Mouse (Mus musculus): Measurements from ENCODE around the gene Brpf3. TPM values are rescaled to one million over a fixed set of nuclear protein-coding genes. Genes with fewer than 3 reads are reported as not detected.
A peak's percentile ranks its signal among the peaks of the same experiment; 100 is the strongest.

The Brpf3 gene
- polyA plus RNA-seq, 1 experiment from 2014 or later, result 44.4 TPM

DNA sequence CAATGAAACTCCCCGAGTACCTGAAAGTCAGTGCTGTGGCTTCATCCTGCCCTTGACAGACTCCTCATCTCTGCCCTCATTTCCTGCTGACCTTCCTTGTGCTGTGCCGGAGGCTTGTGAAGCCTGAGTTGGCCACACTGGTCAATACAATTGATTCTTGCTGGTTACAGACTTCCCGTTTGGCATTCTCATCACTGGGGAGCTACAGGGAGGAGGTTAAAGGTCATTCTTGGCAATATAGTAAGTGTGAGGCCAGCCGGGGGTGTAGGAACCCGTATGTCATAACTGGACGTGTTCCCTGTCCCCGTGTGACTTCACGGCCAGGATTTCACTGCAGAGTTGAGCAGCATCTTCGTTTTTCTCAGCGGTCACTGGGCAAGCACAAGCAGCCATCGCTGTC, 70.9 kb downstream of the Brpf3 start:
- 0 out of 2 replicates have a peak, but pooled peaks have one; percentile 39 for ATAC-seq
- 51% methylated on average over 11 of the region's 11 CpGs for WGBS
- no peak overlapping the region for H3K27ac ChIP-seq (ENCODE audit: low read depth, low read length)
- no peak overlapping the region for H3K4me3 ChIP-seq (ENCODE audit: low read depth, low read length)
- no peak overlapping the region for H3K9ac ChIP-seq (ENCODE audit: low read depth, low read length)
- H3K27me3 ChIP-seq (replicated peaks; ENCODE audit: control insufficient read depth, insufficient read depth, low read length), result no peaks in the 10 kb centered on the region
- no peak for TF ChIP-seq CTCF (IDR thresholded peaks at IDR 0.05; ENCODE audit: low read depth)
- no peak overlapping the region for H3K4me2 ChIP-seq (replicated peaks; ENCODE audit: low read depth)
- no peaks in the 10 kb centered on the region for H3K9me3 ChIP-seq (ENCODE audit: control insufficient read depth)
- no peaks in the 10 kb centered on the region; the same call in 1 of the 2 replicates for H3K4me1 ChIP-seq (replicated peaks; ENCODE audit: control insufficient read depth, insufficient read depth, low read length)
- no peaks in the 10 kb centered on the region for H3K36me3 ChIP-seq (ENCODE audit: control insufficient read depth, insufficient read depth)

GRCm38 (mm10) chr17:28872322-28872721, 71.4 kb downstream of the Brpf3 start:
- Histone ChIP-seq H3K27ac (ENCODE audit: low read depth, low read length) (no peak overlapping the region), H3K4me1 (replicated peaks; ENCODE audit: control insufficient read depth, insufficient read depth, low read length) (no peaks in the 10 kb centered on the region; the same call in 1 of the 2 replicates), H3K36me3 (ENCODE audit: control insufficient read depth, insufficient read depth) (no peaks in the 10 kb centered on the region), H3K9ac (ENCODE audit: low read depth, low read length) (no peak overlapping the region), H3K4me2 (replicated peaks; ENCODE audit: low read depth) (no peak overlapping the region), H3K27me3 (replicated peaks; ENCODE audit: control insufficient read depth, insufficient read depth, low read length) (no peaks in the 10 kb centered on the region), H3K4me3 (ENCODE audit: low read depth, low read length) (no peak overlapping the region), H3K9me3 (ENCODE audit: control insufficient read depth) (no peaks in the 10 kb centered on the region)
- WGBS, result 88% methylated on average over 7 of the region's 7 CpGs
- no peak for ATAC-seq
- TF ChIP-seq CTCF (IDR thresholded peaks at IDR 0.05; ENCODE audit: low read depth), result no peak

DNA sequence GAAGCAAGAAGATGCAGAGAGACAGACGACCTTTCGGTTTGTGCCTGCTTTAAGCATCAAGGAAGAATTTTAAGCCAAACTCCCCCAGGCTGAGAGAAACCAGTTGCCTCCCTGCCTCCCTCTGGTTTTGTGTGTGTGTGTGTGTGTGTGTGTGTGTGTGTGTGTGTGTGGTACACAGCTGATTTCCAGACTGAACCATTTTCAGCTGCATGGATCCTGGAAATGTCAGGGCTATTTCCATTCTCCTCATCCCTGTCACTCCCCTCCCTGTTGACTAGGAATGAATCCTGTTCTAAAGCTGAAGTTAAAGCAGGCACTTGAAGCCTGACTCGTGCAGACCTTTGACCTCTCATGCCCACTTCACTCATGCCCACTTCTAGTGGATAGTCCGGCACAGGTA, 73.3 kb downstream of the Brpf3 start:
- H3K4me3 ChIP-seq (ENCODE audit: low read depth, low read length), result no peak overlapping the region
- no peak overlapping the region for H3K4me2 ChIP-seq (replicated peaks; ENCODE audit: low read depth)
- no peak overlapping the region for H3K27ac ChIP-seq (ENCODE audit: low read depth, low read length)
- ATAC-seq, result no peak
- no peaks in the 10 kb centered on the region; the same call in 1 of the 2 replicates for H3K4me1 ChIP-seq (replicated peaks; ENCODE audit: control insufficient read depth, insufficient read depth, low read length)
- no peak overlapping the region for H3K9ac ChIP-seq (ENCODE audit: low read depth, low read length)
- no peaks in the 10 kb centered on the region for H3K9me3 ChIP-seq (ENCODE audit: control insufficient read depth)
- no peaks in the 10 kb centered on the region for H3K27me3 ChIP-seq (replicated peaks; ENCODE audit: control insufficient read depth, insufficient read depth, low read length)
- no peak for TF ChIP-seq CTCF (IDR thresholded peaks at IDR 0.05; ENCODE audit: low read depth)
- 77% methylated on average over 4 of the region's 4 CpGs for WGBS
- H3K36me3 ChIP-seq (ENCODE audit: control insufficient read depth, insufficient read depth), result no peaks in the 10 kb centered on the region

DNA sequence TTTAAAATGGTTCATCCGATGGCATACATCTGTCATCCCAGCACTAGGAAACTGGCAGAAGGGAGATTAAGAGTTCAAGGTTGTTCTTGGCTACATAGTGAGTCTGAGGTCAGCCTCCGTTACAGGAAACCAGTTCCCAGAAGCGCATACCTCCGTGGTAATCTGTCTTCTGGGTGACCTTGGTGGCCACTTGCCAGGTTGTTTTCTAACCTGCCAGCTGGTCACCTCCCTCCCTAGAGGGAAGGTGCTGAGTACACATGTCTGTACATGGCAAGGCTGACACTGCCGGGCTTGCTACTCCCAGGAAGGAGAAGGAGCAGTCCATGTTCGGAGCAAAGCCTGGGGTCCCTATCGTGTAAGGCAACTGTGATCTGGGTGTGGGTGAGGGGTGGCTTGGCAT, 73.9 kb downstream of the Brpf3 start:
- no peak for TF ChIP-seq CTCF (IDR thresholded peaks at IDR 0.05; ENCODE audit: low read depth)
- Histone ChIP-seq H3K4me1 (replicated peaks; ENCODE audit: control insufficient read depth, insufficient read depth, low read length) (no peaks in the 10 kb centered on the region; the same call in 1 of the 2 replicates), H3K4me3 (ENCODE audit: low read depth, low read length) (no peak overlapping the region), H3K9me3 (ENCODE audit: control insufficient read depth) (no peaks in the 10 kb centered on the region), H3K27me3 (replicated peaks; ENCODE audit: control insufficient read depth, insufficient read depth, low read length) (no peaks in the 10 kb centered on the region), H3K9ac (ENCODE audit: low read depth, low read length) (no peak overlapping the region), H3K27ac (ENCODE audit: low read depth, low read length) (no peak overlapping the region), H3K36me3 (ENCODE audit: control insufficient read depth, insufficient read depth) (no peaks in the 10 kb centered on the region), H3K4me2 (replicated peaks; ENCODE audit: low read depth) (no peak overlapping the region)
- ATAC-seq, result no peak
- WGBS, result 46% methylated on average over 7 of the region's 7 CpGs

DNA sequence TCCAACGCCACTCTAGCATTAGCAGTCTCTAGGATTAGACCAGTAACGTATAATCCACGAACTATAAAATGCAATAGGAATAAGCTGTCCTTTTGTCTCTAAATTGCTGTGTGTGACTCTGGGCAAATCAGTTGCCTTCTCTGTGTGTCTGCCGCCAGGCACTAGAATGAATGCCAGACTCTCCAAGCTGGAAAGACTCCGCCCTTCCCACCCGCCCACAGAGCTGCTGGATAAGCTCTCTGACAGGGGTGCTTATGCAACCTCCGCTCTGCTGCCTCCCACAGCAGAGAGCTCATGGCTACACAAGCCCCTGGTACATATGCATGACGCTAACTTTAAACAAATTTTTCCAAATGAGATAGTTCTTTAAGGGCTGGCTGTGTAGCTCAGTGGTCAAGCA, 74.4 kb downstream of the Brpf3 start:
- no peak overlapping the region for H3K27ac ChIP-seq (ENCODE audit: low read depth, low read length)
- no peak overlapping the region for H3K9ac ChIP-seq (ENCODE audit: low read depth, low read length)
- ATAC-seq, result no peak

DNA sequence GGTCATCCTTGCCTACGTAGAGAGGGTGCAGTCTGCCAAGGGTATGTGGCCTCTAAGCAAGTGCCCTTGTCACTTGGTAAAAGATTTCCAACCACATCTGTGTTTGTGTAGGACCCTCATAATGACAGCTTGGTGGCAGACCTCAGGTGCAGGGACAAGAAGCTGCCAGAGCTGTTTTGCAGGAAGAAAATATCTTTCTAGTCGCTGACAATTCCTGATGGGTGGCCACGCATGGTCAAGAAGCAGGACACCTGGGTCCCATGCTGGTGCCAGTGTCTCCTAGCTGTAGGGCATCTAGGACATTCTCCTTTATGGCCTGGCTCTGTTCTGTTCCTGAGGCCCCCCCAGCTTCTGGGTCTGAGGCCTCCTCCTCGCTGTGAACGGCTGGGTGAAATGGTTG, 75.4 kb downstream of the Brpf3 start:
- Histone ChIP-seq H3K4me2 (replicated peaks; ENCODE audit: low read depth) (no peak overlapping the region), H3K9ac (ENCODE audit: low read depth, low read length) (no peak overlapping the region), H3K4me1 (replicated peaks; ENCODE audit: control insufficient read depth, insufficient read depth, low read length) (no peaks in the 10 kb centered on the region; the same call in 1 of the 2 replicates), H3K27ac (ENCODE audit: low read depth, low read length) (no peak overlapping the region), H3K27me3 (replicated peaks; ENCODE audit: control insufficient read depth, insufficient read depth, low read length) (no peaks in the 10 kb centered on the region), H3K4me3 (ENCODE audit: low read depth, low read length) (no peak overlapping the region), H3K36me3 (ENCODE audit: control insufficient read depth, insufficient read depth) (no peaks in the 10 kb centered on the region), H3K9me3 (ENCODE audit: control insufficient read depth) (no peaks in the 10 kb centered on the region)
- WGBS, result 63% methylated on average over 5 of the region's 5 CpGs
- ATAC-seq, result no peak
- TF ChIP-seq CTCF (IDR thresholded peaks at IDR 0.05; ENCODE audit: low read depth), result no peak

More for the DNA sequence above, 74.4 kb downstream of the Brpf3 start:
- no peaks in the 10 kb centered on the region for H3K9me3 ChIP-seq (ENCODE audit: control insufficient read depth)
- H3K36me3 ChIP-seq (ENCODE audit: control insufficient read depth, insufficient read depth), result no peaks in the 10 kb centered on the region
- TF ChIP-seq CTCF (IDR thresholded peaks at IDR 0.05; ENCODE audit: low read depth), result 0 out of 2 replicates have a peak, but pooled peaks have one; percentile 3
- H3K4me1 ChIP-seq (replicated peaks; ENCODE audit: control insufficient read depth, insufficient read depth, low read length), result no peaks in the 10 kb centered on the region; the same call in 1 of the 2 replicates
- 33% methylated on average over 8 of the region's 8 CpGs for WGBS
- no peaks in the 10 kb centered on the region for H3K27me3 ChIP-seq (replicated peaks; ENCODE audit: control insufficient read depth, insufficient read depth, low read length)
- H3K4me2 ChIP-seq (replicated peaks; ENCODE audit: low read depth), result no peak overlapping the region
- H3K4me3 ChIP-seq (ENCODE audit: low read depth, low read length), result no peak overlapping the region

GRCm38 (mm10) chr17:28876821-28877220, 75.9 kb downstream of the Brpf3 start:
- no peaks in the 10 kb centered on the region for H3K27me3 ChIP-seq (replicated peaks; ENCODE audit: control insufficient read depth, insufficient read depth, low read length)
- H3K9me3 ChIP-seq (ENCODE audit: control insufficient read depth), result no peaks in the 10 kb centered on the region
- H3K4me1 ChIP-seq (replicated peaks; ENCODE audit: control insufficient read depth, insufficient read depth, low read length), result no peaks in the 10 kb centered on the region; the same call in 1 of the 2 replicates
- no peak overlapping the region for H3K4me2 ChIP-seq (replicated peaks; ENCODE audit: low read depth)
- H3K4me3 ChIP-seq (ENCODE audit: low read depth, low read length), result no peak overlapping the region
- TF ChIP-seq CTCF (IDR thresholded peaks at IDR 0.05; ENCODE audit: low read depth), result peak; percentile 73
- no peak overlapping the region for H3K9ac ChIP-seq (ENCODE audit: low read depth, low read length)
- 28% methylated on average over 19 of the region's 19 CpGs for WGBS
- H3K36me3 ChIP-seq (ENCODE audit: control insufficient read depth, insufficient read depth), result no peaks in the 10 kb centered on the region
- ATAC-seq, result no peak
- H3K27ac ChIP-seq (ENCODE audit: low read depth, low read length), result no peak overlapping the region

Data from intestine, postnatal 0 days (tissue).